Mouse (Mus musculus): ENCODE data around the gene Sorcs2.

Gene Sorcs2

GRCm38 (mm10) chr5:36178785-36179184, 219.2 kb downstream of the Sorcs2 start:
- DNase-seq (ENCODE audit: low read depth, low spot score): no peak

DNA sequence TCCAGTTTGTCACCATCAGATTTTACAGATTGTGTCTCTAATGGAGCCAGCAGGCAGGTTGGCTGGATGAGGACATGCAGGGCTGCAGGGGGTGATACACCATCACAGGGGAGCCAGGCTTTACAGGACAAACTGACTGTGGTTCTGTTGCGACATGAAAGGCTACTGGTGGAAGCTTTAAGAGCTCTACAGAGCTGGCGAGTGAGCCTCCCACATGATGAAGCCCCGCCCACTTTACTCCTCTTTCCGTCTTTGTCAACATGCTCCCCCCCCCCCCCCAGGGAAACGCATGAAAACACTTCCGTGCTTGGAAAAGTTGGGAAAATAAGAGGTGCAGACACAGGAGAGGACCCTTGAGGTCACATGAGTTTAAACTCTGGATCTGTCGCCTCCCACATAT, 219.7 kb downstream of the Sorcs2 start:
- DNase-seq (ENCODE audit: low read depth, low spot score): no peak

DNA sequence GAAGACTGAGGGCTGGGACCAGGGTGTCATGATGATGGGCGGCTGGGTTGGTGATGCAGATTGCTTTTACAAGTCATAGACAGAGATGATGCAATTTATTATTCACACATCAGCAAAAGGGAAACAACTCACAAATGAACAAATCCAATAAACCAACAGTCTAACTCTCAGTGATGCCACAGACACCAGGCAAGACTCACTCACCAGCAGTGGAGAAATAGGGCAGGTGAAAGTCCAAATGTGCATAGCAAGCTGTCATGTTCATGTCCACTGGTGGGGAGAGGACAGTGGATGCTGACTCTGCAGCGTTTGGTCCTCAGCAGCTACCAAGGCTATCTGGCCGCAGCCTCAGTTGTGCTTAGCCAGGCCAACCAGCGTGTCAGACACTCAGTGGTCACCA, 221.1 kb downstream of the Sorcs2 start:
- DNase-seq (ENCODE audit: low read depth, low spot score): no peak

DNA sequence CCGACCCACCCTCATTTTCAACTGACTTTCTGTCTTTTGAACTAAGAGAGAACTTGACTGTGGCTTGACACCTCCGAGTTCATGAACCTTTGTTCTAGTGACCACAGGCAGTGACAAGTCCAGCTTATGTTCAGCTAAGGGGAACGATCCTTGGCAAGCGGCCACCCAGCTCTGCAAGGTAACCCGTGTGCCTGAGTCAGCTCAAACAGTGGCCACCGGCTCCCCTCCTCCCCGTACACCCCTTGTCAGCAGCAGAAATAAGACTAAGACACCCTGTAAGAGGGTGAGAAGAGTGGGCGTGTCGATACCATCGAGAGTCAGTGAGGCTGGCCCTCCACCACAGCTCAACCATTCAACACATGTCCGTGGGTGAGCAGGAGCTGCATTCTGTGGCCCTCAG, 221.5 kb downstream of the Sorcs2 start:
- DNase-seq (ENCODE audit: low read depth, low spot score): no peak

DNA sequence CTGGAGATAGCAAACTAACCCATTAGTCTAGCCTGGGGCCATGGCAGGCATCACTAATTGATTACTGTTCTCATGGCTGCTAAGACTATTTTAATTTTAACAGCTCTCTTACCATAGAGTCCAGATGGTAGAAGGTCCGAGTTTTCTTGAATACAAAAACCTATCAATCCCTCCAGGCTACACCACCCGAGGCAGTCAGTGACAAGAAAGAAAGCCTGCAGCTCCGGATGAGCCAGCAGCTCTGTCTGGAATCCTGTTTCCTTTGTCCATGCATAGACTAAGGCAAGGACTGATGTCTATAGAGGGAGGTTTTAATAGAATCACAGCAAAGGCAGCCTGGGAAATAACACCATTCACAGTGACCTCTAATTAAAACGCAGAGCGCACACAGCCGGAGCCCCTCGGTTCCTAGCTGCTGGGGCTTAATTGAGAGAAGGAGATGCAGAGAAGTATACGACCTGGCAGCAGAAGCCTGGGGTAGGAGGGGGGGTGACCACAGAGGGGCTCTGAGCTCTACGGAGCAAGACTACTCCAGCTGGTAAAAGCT, 223.3 kb downstream of the Sorcs2 start:
- DNase-seq (ENCODE audit: low read depth, low spot score): no peak

- DNase-seq (ENCODE audit: low read depth, low spot score): no peak
These were observed 228.8 kb downstream of the Sorcs2 start for GRCm38 (mm10) chr5:36168963-36169650.

- DNase-seq (ENCODE audit: low read depth, low spot score): no peak
These were observed 231.5 kb downstream of the Sorcs2 start for GRCm38 (mm10) chr5:36166346-36167013.

- DNase-seq (ENCODE audit: low read depth, low spot score): no peak
These were observed 232.3 kb downstream of the Sorcs2 start for GRCm38 (mm10) chr5:36165424-36166302.

DNA sequence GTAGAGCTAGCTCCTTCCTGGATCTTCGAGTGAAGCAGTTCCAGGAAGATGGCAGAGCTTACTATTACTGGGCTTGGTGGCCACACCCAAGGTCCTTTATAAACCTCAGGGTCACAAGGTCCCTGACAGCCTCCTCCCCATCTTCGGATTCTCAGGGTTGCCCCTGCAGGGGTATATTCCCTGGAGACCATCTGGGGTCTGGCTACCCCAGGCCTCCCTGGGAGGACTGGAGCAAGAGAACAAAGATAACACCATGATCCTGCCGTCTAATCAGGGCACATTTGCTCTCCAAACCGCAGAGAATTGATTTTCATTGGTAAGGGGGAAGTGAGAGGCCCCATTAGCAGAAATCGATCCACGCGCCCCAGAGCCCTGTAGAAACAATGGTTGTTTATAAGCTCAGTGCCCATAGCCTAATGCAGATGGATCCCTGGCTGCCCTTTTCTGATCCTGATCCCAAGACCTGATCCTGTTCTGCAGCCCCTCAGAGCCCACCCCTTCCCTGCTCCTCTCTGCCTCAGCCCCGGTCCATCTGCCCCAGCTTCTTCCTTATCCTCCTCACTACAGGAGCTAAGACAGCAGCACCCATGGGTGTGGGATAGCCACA, 243.0 kb downstream of the Sorcs2 start:
- DNase-seq (ENCODE audit: low read depth, low spot score): no peak

- DNase-seq (ENCODE audit: low read depth, low spot score): no peak
These were observed 244.7 kb downstream of the Sorcs2 start for GRCm38 (mm10) chr5:36153261-36153660.

DNA sequence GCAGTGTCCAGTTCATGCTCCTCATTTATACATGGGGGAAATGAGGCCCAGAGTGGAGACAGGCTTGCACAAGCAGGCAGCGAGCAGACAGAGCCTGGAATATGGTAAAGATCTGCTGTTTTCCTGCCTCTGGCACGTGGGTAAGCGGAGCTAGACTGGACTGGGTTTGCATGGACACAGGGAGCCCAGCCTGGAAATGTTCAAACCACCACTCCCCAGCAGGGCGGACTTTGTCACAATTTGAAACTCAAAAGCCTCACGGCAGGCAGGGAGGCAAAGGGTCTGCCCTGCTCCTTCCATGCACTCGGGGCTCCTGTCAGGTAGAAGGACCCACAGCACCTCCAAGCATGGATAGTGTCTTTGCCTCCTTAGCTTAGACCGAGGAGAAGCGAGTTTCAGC, 246.9 kb downstream of the Sorcs2 start:
- DNase-seq (ENCODE audit: low read depth, low spot score): no peak

GRCm38 (mm10) chr5:36149098-36149497, 248.8 kb downstream of the Sorcs2 start:
- DNase-seq (ENCODE audit: low read depth, low spot score): no peak

GRCm38 (mm10) chr5:36146589-36146988, 251.3 kb downstream of the Sorcs2 start:
- no peak for DNase-seq (ENCODE audit: low read depth, low spot score)

DNA sequence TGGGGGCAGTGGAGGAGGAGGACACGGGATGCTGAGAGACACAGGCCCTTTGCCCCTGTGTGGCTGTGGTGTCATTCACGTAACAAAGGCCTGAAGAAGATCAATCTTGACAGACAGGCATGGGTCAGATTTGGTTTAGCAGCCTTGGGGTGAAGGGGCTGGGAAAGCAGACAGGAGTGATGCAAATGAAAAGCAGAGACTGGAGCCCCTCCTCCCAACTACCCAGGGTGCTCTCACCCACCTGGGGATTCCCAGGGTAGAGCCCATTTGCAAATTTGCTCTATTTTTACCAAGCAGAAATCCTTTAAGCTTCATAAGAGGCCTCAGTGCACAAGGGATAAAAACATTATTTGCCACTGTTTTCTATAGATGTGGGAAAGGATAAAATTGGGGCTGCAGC, 253.4 kb downstream of the Sorcs2 start:
- DNase-seq (ENCODE audit: low read depth, low spot score): no peak

DNA sequence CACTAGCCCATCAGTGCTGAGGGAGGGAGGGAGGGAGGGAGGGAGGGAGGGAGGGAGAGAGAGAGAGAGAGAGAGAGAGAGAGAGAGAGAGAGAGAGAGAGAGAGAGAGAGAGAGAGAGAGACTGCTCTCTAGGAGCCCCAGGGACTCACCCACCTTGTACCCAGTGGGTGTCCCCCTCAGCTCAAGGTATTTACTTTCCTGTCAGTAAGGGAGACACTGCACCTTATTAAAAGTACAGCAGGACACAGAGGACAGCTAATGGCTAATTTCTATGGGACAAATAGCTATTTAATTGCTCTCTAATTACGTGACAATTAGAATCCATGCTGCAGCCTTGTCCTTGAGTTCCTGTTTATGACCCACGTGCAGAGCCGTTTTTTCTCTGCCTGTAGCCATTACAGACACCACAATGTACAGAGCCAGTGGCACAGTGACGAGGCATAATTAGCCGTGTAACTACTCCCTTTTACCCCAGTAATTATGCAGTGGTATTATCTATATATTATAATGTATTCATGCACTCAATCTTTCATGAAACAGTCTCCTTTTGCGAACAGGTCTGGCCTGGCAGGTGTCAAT, 256.2 kb downstream of the Sorcs2 start:
- no peak for DNase-seq (ENCODE audit: low read depth, low spot score)

DNA sequence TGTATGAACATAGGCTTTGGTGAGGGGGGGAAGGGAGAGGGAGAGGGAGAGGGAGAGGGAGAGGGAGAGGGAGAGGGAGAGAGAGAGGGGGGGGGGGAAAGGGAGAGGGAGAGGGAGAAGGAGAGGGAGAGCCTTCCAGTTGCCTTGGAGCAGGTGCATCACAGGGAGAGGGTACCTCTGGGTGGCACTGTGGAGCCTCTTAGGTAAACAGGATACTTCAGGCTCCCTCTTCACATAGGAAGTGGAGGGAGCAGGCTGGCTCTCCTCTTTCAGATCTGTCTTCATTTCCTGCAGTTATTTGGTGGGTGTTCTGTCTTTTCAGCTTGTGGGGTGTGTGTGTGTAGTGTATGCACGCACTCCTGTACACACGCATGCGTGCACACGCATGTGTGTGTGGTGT, 256.8 kb downstream of the Sorcs2 start:
- DNase-seq (ENCODE audit: low read depth, low spot score): peak; percentile 11

DNA sequence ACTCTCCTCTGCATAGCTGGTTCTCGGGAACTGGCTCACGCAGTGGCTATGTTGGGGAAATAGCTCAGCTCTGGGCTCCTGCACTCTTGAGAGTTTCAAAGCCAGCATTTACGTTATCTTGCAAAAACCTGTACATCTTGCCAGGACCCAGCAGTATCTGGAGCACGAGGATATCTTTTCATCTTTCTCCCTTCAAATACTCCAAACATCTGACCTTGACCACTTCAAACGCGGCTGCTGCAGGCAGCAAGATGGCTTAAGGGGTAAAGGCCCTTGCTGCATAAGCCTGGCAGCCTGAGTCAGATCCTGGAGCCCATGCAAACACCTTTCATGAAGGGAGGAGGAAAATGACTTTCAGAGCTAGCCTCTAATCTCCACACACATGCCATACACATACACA, 258.2 kb downstream of the Sorcs2 start:
- DNase-seq (ENCODE audit: low read depth, low spot score): no peak

DNA sequence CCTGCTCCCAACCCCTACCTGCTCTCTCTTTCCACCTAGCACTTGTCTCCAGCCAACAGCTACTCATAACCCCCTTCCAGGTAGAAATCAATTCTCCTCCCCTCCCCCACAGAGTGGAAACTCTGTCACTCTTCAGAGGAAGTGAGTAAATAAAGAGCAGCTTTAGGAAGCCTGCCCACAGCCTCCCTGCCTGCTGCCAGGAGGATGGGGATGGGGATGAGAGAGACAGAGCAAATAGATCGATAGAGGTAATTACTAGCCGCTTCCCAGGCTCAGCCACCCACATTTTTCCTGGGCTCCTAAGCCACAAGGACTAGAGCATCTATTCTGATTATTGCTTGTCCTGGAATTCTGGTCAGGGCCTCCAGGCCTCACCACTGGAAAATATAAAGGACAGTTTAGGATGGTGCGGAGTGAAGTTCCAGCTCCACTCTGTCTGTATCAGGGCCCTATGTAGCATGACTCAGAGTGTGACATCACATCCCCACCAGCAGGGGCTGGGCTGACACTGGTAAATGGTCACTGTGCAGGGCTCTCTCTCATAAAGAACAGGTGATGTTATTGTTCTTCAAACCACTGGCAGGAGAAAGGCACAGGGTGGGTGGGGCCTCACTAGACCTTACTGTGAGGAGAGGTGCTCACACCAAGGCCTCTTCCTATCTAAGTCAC, 261.9 kb downstream of the Sorcs2 start:
- DNase-seq (ENCODE audit: low read depth, low spot score): peak; percentile 4

GRCm38 (mm10) chr5:36134302-36134701, 263.6 kb downstream of the Sorcs2 start:
- no peak for DNase-seq (ENCODE audit: low read depth, low spot score)

- no peak for DNase-seq (ENCODE audit: low read depth, low spot score)
These were observed 264.0 kb downstream of the Sorcs2 start for GRCm38 (mm10) chr5:36133893-36134292.

Measured in ES-CJ7 (cell line).